Mouse (Mus musculus) heart, embryonic 11.5 days (tissue): ENCODE measurements around the gene Primpol. TPM values are rescaled to one million over a fixed set of nuclear protein-coding genes. Genes with fewer than 3 reads are reported as not detected.
"Not testable (repeated sequence)": the region's sequence is repeated elsewhere in the genome, so short reads cannot be mapped to it uniquely, and the experiment has no call there.

Source experiments
- ATAC-seq: fragments of 200-750 bp; cut with Nextera tagmentation; replicated peaks from 2 replicates; pipeline ENCODE4 v1.8.0; 2017; ENCODE audit warnings: moderate library complexity; ENCODE audit not compliant: insufficient number of reproducible peaks, low FRiP score, low TSS enrichment
- H3K27ac ChIP-seq: fragments of 300-500 bp; sonication (generic); 2 replicates; pipeline ENCODE4 v1.5.1; 2014; ENCODE audit warnings: mild to moderate bottlenecking, low read depth, low read length
- H3K27me3 ChIP-seq: fragments of 300-500 bp; sonication (generic); 2 replicates; pipeline ENCODE4 v1.6.1; 2014; ENCODE audit warnings: mild to moderate bottlenecking, low read length, mixed read lengths; ENCODE audit not compliant: control insufficient read depth, insufficient read depth
- H3K36me3 ChIP-seq: fragments of 300-500 bp; sonication (generic); 2 replicates; pipeline ENCODE4 v1.6.1; 2014; ENCODE audit warnings: mild to moderate bottlenecking, low read length, moderate library complexity, mixed read lengths; ENCODE audit not compliant: control insufficient read depth, insufficient read depth
- H3K4me1 ChIP-seq: fragments of 300-500 bp; sonication (generic); 2 replicates; pipeline ENCODE4 v1.6.1; 2014; ENCODE audit warnings: low read length; ENCODE audit not compliant: control insufficient read depth, insufficient read depth
- H3K4me2 ChIP-seq: fragments of 300-500 bp; sonication (generic); 2 replicates; pipeline ENCODE4 v1.6.1; 2014; ENCODE audit warnings: mild to moderate bottlenecking, moderate library complexity
- H3K4me3 ChIP-seq: fragments of 300-500 bp; sonication (generic); 2 replicates; pipeline ENCODE4 v1.5.1; 2014; ENCODE audit warnings: low read depth, low read length
- H3K9ac ChIP-seq: fragments of 300-500 bp; sonication (generic); 2 replicates; pipeline ENCODE4 v1.6.1; 2014; ENCODE audit warnings: mild to moderate bottlenecking, low read depth, low read length, moderate library complexity
- H3K9me3 ChIP-seq: fragments of 300-500 bp; sonication (generic); replicated peaks from 2 replicates; pipeline ENCODE4 v1.6.1; 2016; ENCODE audit warnings: low read length; ENCODE audit not compliant: control insufficient read depth
- WGBS: fragments of 180-500 bp; shearing (Covaris S2); extraction: QIAGEN DNeasy Blood & Tissue Kit; methylation state at CpG from one replicate; pipeline ENCODE4 v1.1.7; 2014; ENCODE audit not compliant: insufficient replicate concordance; 5-methylcytosine and 5-hydroxymethylcytosine counted together
- polyA plus RNA-seq: library from polyadenylated mRNA; unstranded; fragments of >200 nt; fragmentation: Nextera tagmentation; extraction: Ambion mirVana; gene quantifications from 2 replicates; pipeline ENCODE4 v1.2.1, GENCODE M21; 2014

Gene Primpol
- polyA plus RNA-seq, 1 experiment from 2014 or later: 9.7 TPM

- not testable (repeated sequence) for H3K27ac ChIP-seq, H3K9me3 ChIP-seq, H3K9ac ChIP-seq, ATAC-seq, H3K4me3 ChIP-seq, H3K27me3 ChIP-seq, H3K36me3 ChIP-seq, H3K4me1 ChIP-seq, H3K4me2 ChIP-seq
- 58% methylated on average over 4 of the region's 4 CpGs for WGBS
These were observed 32.7 kb downstream of the Primpol start for GRCm38 (mm10) chr8:46584328-46584727.

- peaks cover 8% of the 10 kb centered on the region; the same call in 1 of the 2 replicates for H3K36me3 ChIP-seq
- ATAC-seq: no peak
These were observed 38.2 kb downstream of the Primpol start for GRCm38 (mm10) chr8:46578794-46579193.

GRCm38 (mm10) chr8:46573964-46574363 is 43.0 kb downstream of the Primpol start:
- no peak for ATAC-seq
- Histone ChIP-seq H3K27me3 (no peaks in the 10 kb centered on the region), H3K9ac (no peak overlapping the region), H3K9me3 (no peaks in the 10 kb centered on the region), H3K4me1 (no peaks in the 10 kb centered on the region), H3K27ac (no peak overlapping the region), H3K4me2 (no peak overlapping the region), H3K4me3 (no peak overlapping the region), H3K36me3 (peaks cover 9% of the 10 kb centered on the region; the same call in 1 of the 2 replicates)
- 86% methylated on average over 2 of the region's 2 CpGs for WGBS

More at GRCm38 (mm10) chr8:46578794-46579193, 38.2 kb downstream of the Primpol start:
- Histone ChIP-seq H3K4me3 (no peak overlapping the region), H3K9me3 (no peaks in the 10 kb centered on the region), H3K4me2 (no peak overlapping the region), H3K27ac (no peak overlapping the region), H3K4me1 (no peaks in the 10 kb centered on the region), H3K27me3 (no peaks in the 10 kb centered on the region), H3K9ac (no peak overlapping the region)
- WGBS: 88% methylated on average over 9 of the region's 9 CpGs

- Histone ChIP-seq H3K9me3 (no peaks in the 10 kb centered on the region), H3K27ac (no peak overlapping the region), H3K9ac (no peak overlapping the region), H3K4me2 (no peak overlapping the region), H3K4me3 (no peak overlapping the region), H3K27me3 (no peaks in the 10 kb centered on the region), H3K4me1 (no peaks in the 10 kb centered on the region), H3K36me3 (peaks cover 6% of the 10 kb centered on the region; the same call in 1 of the 2 replicates)
- WGBS: 92% methylated on average over 2 of the region's 2 CpGs
- ATAC-seq: no peak
These were observed 43.6 kb downstream of the Primpol start for GRCm38 (mm10) chr8:46573446-46573845.

GRCm38 (mm10) chr8:46570673-46571072 is 46.3 kb downstream of the Primpol start:
- no peaks in the 10 kb centered on the region for H3K4me1 ChIP-seq
- no peak overlapping the region for H3K27ac ChIP-seq
- no peak for ATAC-seq
- no peaks in the 10 kb centered on the region for H3K27me3 ChIP-seq
- no peak overlapping the region for H3K4me2 ChIP-seq
- no peak overlapping the region for H3K9ac ChIP-seq
- no peaks in the 10 kb centered on the region for H3K9me3 ChIP-seq
- no peak overlapping the region for H3K4me3 ChIP-seq
- peaks cover 6% of the 10 kb centered on the region; the same call in 1 of the 2 replicates for H3K36me3 ChIP-seq
- 88% methylated on average over 11 of the region's 14 CpGs for WGBS

- no peak for ATAC-seq
- no peak overlapping the region for H3K4me2 ChIP-seq
These were observed 47.2 kb downstream of the Primpol start for GRCm38 (mm10) chr8:46569659-46570441.

GRCm38 (mm10) chr8:46568942-46569341 is 48.1 kb downstream of the Primpol start:
- H3K4me1 ChIP-seq: no peaks in the 10 kb centered on the region
- H3K9me3 ChIP-seq: no peaks in the 10 kb centered on the region
- H3K4me3 ChIP-seq: no peak overlapping the region
- no peak overlapping the region for H3K9ac ChIP-seq
- H3K27ac ChIP-seq: no peak overlapping the region
- no peak overlapping the region for H3K4me2 ChIP-seq
- no peaks in the 10 kb centered on the region for H3K27me3 ChIP-seq
- ATAC-seq: no peak
- 83% methylated on average over 2 of the region's 2 CpGs for WGBS
- peaks cover 8% of the 10 kb centered on the region; the same call in 1 of the 2 replicates for H3K36me3 ChIP-seq

More at GRCm38 (mm10) chr8:46569659-46570441, 47.2 kb downstream of the Primpol start:
- H3K36me3 ChIP-seq: peaks cover 8% of the 10 kb centered on the region; the same call in 1 of the 2 replicates
- H3K4me1 ChIP-seq: no peaks in the 10 kb centered on the region
- H3K9ac ChIP-seq: no peak overlapping the region
- H3K27me3 ChIP-seq: no peaks in the 10 kb centered on the region
- 85% methylated on average over 19 of the region's 19 CpGs for WGBS
- no peaks in the 10 kb centered on the region for H3K9me3 ChIP-seq
- H3K27ac ChIP-seq: no peak overlapping the region
- no peak overlapping the region for H3K4me3 ChIP-seq

GRCm38 (mm10) chr8:46567946-46568345 is 49.1 kb downstream of the Primpol start:
- ATAC-seq: no peak
- no peak overlapping the region for H3K9ac ChIP-seq
- H3K4me3 ChIP-seq: no peak overlapping the region
- H3K4me1 ChIP-seq: no peaks in the 10 kb centered on the region
- 80% methylated on average over 8 of the region's 8 CpGs for WGBS
- H3K27me3 ChIP-seq: no peaks in the 10 kb centered on the region
- H3K27ac ChIP-seq: no peak overlapping the region
- no peaks in the 10 kb centered on the region for H3K9me3 ChIP-seq
- H3K36me3 ChIP-seq: 0 out of 2 replicates have a peak, but pooled peaks cover 3% of the 10 kb centered on the region
- no peak overlapping the region for H3K4me2 ChIP-seq
